Mouse (Mus musculus) adrenal gland, postnatal 25 days (tissue): ENCODE data around the gene Prss16. TPM values are rescaled to one million over a fixed set of nuclear protein-coding genes. Genes with fewer than 3 reads are reported as not detected.

Experiments
- DNase-seq: peaks from one replicate; pipeline ENCODE4 v3.0.0; 2021; ENCODE audit warnings: mixed read lengths
- long read RNA-seq: library from polyadenylated mRNA; stranded (forward); transcript quantifications from one replicate; pipeline ENCODE4 v2.0.0, GENCODE M21; 2021
- total RNA-seq: library from RNA; stranded (reverse); gene quantifications from 2 replicates; pipeline ENCODE4 v1.2.3, GENCODE M21; 2021

Prss16 gene
- not detected in 2 replicates for total RNA-seq
- long read RNA-seq: 0 reads

DNA sequence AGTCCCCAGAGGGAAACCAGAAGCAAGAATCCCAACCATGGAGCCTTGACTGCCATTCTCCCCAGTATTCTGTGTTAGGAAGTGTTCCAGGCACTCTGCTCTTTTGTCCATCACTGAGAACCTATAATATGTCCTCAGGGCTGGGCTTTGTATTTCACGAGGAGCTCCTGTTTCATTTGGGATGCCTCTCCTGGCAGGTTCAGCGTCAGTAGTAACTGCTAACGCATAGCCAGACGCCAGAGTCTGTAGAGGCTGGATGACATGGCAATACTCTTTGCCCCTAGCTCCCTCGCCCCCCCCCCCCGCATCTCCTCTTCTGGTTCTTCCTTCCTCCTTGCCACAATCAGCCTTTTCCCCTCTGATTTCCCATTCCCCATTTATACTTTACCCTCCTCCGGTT lies at the start of gene Prss16:
Gene Prss16, minus strand, starts transcription at position 101 of the 400 bp plus-strand sequence.
- no peak for DNase-seq

- DNase-seq: no peak
Measured at GRCm38 (mm10) chr13:22053754-22054153, 44.2 kb upstream of the Prss16 start.

DNA sequence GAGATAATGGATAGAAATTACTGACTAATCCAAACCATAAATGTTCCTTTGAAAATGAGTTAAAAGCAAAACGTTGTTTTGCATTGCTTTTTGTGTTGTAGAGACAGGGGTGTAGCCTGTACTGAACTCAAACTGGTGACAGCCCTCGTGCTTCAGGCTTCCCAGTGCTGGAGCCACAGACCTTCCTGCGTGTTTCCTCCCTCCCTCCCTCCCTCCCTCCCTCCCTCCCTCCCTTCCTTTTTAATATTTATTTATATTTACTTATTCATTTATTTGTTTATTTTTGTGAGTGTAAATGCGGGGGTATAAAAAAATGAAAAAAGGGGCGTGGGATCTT lies 41.9 kb upstream of the Prss16 start:
- DNase-seq: no peak

DNA sequence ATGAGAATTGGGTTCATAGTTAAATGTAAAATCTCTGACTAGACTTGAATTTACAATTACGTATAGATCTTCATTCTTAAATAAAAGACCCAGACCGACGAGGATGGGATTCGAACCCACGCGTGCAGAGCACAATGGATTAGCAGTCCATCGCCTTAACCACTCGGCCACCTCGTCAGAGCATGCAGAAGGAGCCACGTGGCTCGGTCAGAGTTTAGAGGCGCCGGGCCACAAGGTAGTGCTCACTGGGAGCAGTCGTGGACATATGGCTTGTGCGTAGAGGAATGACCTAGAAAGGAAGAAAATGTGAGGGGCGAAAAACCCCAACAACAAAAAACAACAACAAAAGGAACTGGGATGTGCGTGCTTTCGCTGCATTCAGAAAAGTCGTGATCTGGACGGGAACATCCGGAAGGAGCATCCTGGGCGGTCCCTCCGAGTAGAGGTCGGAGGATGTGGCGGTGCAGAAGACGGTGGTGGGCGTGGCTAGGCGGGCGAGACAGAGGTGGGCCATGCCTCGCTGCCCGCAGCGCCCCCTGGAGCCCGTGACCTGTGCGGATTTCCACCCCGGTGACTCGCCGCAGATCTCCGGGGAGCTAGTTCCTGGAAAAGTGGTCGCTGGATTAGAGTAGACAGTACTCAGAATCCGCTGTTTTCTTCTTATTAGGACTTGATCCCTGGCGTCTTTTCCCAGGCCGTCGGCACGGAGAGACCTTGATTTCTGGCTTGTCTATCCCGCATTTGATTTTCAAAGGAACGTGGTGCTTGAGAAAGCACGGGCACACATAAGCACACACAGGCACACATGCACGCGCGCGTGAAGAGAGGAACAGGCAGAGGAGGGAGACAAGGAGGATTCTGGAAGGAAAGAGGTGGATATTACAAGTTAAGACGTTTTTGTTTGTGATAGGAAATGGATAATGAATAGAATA lies 41.3 kb upstream of the Prss16 start:
- peak; percentile 93 for DNase-seq

GRCm38 (mm10) chr13:22049737-22050440 lies 40.3 kb upstream of the Prss16 start:
- no peak for DNase-seq

- no peak for DNase-seq
Measured at GRCm38 (mm10) chr13:22049041-22049440, 39.5 kb upstream of the Prss16 start.

- DNase-seq: no peak
Measured at GRCm38 (mm10) chr13:22045311-22045710, 35.8 kb upstream of the Prss16 start.

GRCm38 (mm10) chr13:22044432-22045155 lies 35.1 kb upstream of the Prss16 start:
- no peak for DNase-seq

DNA sequence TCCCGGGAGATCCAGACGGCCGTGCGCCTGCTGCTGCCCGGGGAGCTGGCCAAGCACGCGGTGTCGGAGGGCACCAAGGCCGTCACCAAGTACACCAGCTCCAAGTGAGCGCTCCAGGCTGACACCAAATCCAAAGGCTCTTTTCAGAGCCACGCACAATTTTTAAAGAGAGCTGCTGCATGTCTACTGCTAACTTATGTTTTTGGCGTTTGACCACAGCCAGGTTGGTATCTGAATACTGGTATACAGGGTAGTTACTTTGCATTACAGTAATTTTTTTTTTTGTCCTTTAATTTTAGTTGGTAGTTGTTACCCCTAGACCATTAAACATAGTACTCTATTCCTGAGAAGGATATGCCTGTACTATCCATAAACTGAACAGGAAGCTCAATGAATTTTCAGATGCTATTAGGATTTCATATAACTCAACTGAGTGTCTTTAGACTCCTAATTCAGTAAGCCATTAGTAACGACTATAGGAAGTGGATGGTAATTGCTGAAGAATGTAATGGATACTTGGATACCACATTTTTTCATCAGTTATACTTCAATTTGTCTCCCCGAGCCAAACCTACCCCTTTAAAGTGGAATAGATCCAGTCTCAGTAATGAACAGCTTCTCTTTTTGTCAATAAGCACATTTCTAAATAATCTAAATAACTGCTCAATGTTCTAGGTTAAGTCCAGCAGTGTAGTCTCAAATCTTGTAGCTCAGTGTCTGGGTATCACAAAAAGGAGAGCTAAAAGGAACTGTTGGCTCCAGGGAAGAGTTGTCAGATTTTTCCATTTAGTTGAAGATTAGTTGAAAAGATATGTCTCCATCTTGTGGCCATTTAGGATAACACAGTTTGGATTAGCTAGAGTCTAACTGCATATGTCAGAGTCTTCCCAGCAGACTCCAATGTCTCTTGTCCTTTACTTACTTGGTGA lies 34.2 kb upstream of the Prss16 start:
- no peak for DNase-seq

GRCm38 (mm10) chr13:22042568-22043502 lies 33.3 kb upstream of the Prss16 start, which contains the start of the genes Hist1h2ag and Hist1h2bj:
TSS of gene Hist1h2ag (minus strand) at chr13:22042944.
TSS of gene Hist1h2bj (plus strand) at chr13:22043214.
- peak; percentile 65 for DNase-seq

DNA sequence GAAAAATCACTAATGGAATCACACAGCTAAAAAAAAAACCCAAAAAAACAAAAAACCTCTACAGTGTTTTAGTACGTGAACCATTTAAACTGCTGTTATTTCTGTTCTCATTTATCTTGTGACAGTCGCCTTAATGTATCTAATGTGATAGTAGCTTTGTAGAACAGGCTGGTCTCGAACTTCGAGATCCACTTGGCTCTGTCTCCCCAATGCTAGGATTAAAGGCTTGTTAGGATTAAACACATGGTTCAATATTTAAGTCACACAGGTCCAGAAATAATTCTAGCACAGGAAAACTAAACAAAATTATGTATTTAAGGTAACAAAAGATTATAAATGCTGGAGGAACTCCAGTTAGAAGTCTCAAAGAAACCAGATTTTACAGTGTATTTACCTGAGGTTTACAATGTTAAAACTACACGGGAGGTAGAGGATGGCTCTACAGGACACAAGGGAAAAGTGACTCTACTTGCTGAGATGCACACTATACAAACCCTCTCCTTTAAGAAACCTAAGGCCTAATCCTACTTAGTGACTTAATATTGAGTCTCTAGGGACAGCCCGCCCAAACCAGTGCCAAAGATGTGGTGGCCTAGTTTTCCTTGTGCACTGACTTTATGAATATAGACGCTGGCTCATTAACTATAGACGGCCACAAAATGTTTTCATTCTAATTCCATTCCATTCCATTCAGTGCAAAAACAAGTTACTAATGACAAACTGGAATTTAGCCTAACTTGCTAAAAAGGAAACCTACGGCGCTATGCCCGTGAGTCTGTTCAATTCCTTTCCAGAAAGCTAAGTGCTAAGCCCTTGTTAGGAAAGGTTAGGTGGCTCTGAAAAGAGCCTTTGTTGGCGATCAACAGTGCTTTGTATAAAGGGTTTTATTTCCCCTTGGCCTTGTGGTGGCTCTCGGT lies 32.4 kb upstream of the Prss16 start:
- no peak for DNase-seq

DNA sequence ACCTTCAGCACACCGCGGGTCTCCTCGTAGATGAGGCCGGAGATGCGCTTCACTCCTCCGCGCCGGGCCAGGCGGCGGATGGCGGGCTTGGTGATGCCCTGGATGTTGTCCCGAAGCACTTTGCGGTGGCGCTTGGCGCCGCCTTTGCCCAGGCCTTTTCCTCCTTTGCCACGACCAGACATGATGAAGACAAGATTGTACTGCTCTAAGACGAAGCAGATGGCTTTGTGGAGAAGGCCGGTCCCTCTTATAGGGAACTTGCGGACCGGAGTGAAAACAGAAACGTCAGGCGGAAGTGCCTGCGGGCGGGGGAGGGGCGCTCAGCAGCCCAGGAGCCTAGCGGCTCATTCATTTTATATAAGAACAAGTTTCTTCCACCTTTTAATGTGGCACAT lies 31.6 kb upstream of the Prss16 start, which contains the start of gene Hist1h4i:
Gene Hist1h4i, minus strand, starts transcription at position 221 of the 395 bp plus-strand sequence.
- peak; percentile 94 for DNase-seq

DNA sequence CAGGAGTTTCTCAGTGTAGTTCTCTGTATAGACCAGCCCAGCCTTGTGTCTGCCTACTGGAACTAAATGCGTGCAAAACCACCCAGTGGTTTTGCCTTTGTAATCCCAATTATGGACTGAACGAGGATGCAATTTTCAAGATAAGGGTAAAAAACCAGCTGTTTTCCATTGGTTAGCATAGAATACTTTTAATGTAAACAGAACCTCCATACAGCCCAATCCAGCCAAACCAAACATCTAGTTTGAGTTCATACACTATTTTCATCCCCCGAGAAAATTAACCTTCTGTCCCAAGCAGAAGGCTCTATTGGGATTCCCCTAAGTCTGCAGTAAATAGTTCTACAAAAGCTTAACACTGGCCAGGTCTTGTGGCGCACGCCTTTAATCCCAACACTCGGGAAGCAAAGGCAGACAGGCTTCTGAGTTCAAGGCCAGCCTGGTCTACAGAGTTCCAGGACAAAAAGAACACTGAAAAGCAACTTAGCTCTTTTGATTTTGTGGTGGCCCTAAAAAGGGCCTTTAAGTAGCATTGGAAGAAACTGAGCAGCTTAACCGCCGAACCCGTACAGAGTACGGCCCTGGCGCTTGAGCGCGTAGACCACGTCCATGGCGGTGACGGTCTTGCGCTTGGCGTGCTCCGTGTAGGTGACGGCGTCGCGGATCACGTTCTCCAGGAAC lies 31.1 kb upstream of the Prss16 start:
- no peak for DNase-seq

GRCm38 (mm10) chr13:22039951-22040463 lies 30.5 kb upstream of the Prss16 start:
- DNase-seq: no peak

- DNase-seq: no peak
Measured at GRCm38 (mm10) chr13:22039364-22039763, 29.8 kb upstream of the Prss16 start.

GRCm38 (mm10) chr13:22037415-22037814 lies 27.9 kb upstream of the Prss16 start:
- no peak for DNase-seq

DNA sequence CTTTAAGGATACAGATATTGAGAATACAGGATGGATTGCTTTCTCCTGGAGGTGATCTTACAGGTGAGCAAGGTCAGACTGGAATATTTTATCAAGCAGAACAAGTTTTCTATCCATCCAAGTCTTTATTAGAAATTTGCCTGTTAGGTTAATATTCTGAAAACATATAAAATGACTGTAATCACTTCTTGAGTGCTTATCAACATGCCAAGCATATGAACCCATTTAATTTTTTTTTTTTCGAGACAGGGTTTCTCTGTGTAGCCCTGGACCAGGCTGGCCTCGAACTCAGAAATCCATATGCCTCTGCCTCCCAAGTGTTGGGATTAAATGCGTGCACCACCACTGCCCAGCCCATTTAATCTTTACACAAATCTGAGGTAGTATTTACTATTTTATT lies 27.4 kb upstream of the Prss16 start:
- DNase-seq: no peak
